Mouse (Mus musculus): Measurements from ENCODE around the gene Sncg. TPM values are rescaled to one million over a fixed set of nuclear protein-coding genes. Genes with fewer than 3 reads are reported as not detected.

Gene Sncg
- total RNA-seq (2023) = not detected

GRCm38 (mm10) chr14:34374577-34374976 is at the start of gene Sncg:
Sncg (minus strand) TSS chr14:34374789.

DNA sequence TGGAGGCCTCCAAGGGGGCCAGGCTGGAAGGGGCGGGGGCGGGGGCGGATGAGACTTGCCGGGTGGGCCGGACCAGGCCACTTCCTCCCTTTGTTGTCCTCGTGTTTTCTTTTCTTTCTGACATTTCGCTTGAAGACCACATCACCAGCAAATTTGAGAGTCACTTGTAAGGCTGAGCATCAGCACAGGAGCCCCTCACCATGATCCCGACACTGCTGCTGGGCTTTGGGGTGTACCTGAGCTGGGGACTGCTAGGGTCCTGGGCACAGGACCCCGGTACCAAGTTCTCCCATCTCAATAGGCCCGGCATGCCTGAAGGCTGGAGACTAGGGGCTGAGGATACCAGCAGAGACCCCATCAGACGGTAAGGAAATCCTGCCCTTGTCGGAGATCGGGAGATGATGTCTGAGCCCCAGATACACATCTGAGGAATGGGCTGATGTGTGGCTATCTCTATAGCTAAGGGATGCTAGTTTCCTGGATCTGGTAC is 871 bp upstream of the Sncg start, which contains the start of gene Mmrn2:
Mmrn2 (plus strand) TSS at position 51 of the 490 bp plus-strand sequence.

DNA sequence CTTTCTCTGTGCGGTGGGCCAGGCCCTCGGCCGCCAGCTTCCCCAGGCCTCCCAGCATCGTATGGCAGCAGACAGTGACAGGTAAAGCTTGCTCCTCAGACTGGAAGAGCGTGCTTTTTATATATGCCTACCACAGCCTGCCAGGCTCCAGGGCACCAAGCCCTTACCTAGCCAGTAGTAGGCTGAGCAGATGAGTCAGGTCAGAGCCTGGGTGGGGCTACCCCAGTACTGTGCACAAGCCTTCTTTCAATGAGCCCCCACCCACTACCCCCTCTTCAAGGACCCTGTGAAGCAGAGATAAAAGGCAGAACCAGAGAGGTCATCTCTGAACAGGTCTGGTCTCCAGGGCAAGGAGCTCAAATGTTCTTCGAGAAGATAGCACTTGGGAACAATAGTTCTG is 19.3 kb downstream of the Sncg start, which contains the start of gene Fam25c:
Fam25c (minus strand) TSS at position 133 of the 400 bp plus-strand sequence.

Other genes starting within 250 kb of the Sncg start
- not detected for gene Npy4r, start 222.3 kb downstream of the Sncg start, total RNA-seq (2023)
- not detected for gene Gprin2, start 173.1 kb downstream of the Sncg start, total RNA-seq (2023)
- gene Syt15, start 155.2 kb downstream of the Sncg start, total RNA-seq (2023) = not detected
- gene Shld2, start 64.3 kb downstream of the Sncg start, total RNA-seq (2023) = 24.5 TPM
- 145 TPM for gene Glud1, start 64.1 kb downstream of the Sncg start, total RNA-seq (2023)
- gene Fam25c, start 19.4 kb downstream of the Sncg start, total RNA-seq (2023) = not detected
- gene Mmrn2, start 676 bp upstream of the Sncg start, total RNA-seq (2023) = not detected
- gene Bmpr1a, start 128.6 kb upstream of the Sncg start, total RNA-seq (2023) = 2.0 TPM
- not detected for gene 9230112D13Rik, start 148.0 kb upstream of the Sncg start, total RNA-seq (2023)
- gene Ldb3, start 213.9 kb upstream of the Sncg start, total RNA-seq (2023) = not detected
- not detected for gene Opn4, start 225.4 kb upstream of the Sncg start, total RNA-seq (2023)

Data from CD8-positive naive resting alpha-beta T cell, adult 57 days (primary cell).